Mouse (Mus musculus) macrophage (primary cell): ENCODE results near the gene Plxna4. TPM values are rescaled to one million over a fixed set of nuclear protein-coding genes. Genes with fewer than 3 reads are reported as not detected.

ENCODE experiments used
- H3K27ac ChIP-seq: fragments of 350-480 bp; formaldehyde crosslinking; 2 replicates; pipeline ENCODE4 v1.9.0; 2021
- H3K36me3 ChIP-seq: fragments of 350-480 bp; formaldehyde crosslinking; 2 replicates; pipeline ENCODE4 v1.9.0; 2021; ENCODE audit errors: inconsistent target
- H3K4me3 ChIP-seq: fragments of 350-480 bp; formaldehyde crosslinking; 2 replicates; pipeline ENCODE4 v1.9.0; 2021; ENCODE audit errors: inconsistent target
- H3K79me2 ChIP-seq: fragments of 350-480 bp; formaldehyde crosslinking; 2 replicates; pipeline ENCODE4 v1.9.0; 2021; ENCODE audit errors: inconsistent target
- WGBS: methylation state at CpG from one replicate; pipeline ENCODE4 v1.1.7; 2026; ENCODE audit warnings: inconsistent platforms; ENCODE audit not compliant: missing documents; 5-methylcytosine and 5-hydroxymethylcytosine counted together
- polyA plus RNA-seq: library from polyadenylated mRNA; stranded (reverse); fragments of 250-400 nt; gene quantifications from 3 replicates; pipeline ENCODE4 v1.2.4, GENCODE M21; 2018; ENCODE audit warnings: inconsistent platforms

The Plxna4 gene
- polyA plus RNA-seq, 1 experiment from 2014 or later = 0.23 TPM

DNA sequence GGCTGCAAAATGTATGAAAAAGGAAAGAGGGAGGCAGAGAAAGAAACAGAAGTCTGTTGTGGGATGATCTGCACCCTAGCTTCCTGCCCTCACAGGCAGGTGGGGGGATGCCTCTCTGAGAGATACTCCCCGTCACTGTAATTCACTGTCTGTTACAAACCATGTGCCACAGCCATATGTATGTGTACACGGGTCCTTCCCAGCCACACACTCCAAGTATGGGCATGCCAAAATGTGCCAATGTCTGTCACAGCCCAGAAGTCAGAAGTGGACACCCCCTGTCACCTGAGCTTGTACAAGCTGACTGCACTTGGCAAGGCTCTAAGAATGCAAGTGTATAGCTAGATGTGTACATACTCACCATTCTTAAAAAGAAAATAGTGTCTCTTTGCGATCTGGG, 2.8 kb downstream of the Plxna4 start:
- no peak overlapping the region for H3K4me3 ChIP-seq
- no peaks in the 10 kb centered on the region for H3K79me2 ChIP-seq
- H3K36me3 ChIP-seq = no peaks in the 10 kb centered on the region
- no peak overlapping the region for H3K27ac ChIP-seq
- WGBS = 86% methylated on average over 3 of the region's 3 CpGs

DNA sequence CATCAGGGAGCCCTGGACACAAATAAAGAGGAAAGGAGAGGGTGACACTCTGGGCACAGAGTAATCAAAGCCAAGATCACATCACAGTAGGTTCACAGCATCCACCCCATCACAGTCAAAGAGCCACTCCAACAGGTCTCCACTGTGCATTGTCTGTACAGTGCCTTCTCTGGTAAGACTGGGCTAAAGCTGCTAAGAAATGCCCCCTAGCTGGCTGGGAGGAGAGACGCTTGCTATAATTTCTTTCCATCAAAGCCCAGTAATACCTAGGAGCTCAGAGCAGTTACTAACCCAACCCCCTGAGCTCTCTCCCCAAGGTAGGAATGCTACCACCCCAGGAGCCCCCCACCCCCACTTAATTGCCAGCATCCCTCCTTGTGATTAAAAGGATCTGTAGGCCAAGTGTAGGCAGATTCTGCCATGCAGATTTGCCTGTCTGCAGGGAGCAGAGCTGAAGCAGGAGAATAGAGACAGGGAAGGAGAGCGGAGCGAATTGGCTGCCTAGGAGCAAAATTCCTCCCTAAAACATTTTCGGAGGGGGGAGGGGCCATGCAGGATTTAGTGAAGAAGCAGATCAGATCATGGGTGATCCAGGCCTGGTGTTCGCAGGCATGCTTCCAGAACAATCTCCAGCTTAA, 3.6 kb downstream of the Plxna4 start:
- Histone ChIP-seq H3K36me3 (no peaks in the 10 kb centered on the region), H3K4me3 (no peak overlapping the region), H3K79me2 (no peaks in the 10 kb centered on the region), H3K27ac (no peak overlapping the region)
- 77% methylated on average over 5 of the region's 5 CpGs for WGBS

DNA sequence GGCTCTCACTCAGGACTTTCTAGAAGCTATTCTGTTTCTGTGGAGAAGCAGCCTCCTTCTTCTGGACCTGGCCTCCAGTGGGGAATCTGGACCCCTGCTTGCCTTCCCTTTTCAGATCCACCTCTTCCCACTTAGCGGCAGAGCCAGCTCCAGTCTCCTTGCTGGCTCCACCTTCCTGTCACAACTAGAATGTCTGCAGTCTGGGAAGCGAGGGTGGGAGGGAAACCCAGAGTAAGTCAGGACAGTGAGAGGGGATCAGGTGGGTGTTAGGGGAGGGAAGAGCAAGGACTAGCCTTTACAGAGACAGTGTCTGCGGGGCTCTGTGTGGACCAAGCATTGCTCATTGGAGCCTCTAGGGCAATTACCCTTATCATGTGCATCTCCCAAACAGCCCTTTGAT, 4.4 kb downstream of the Plxna4 start:
- H3K4me3 ChIP-seq = no peak overlapping the region
- H3K79me2 ChIP-seq = no peaks in the 10 kb centered on the region
- no peaks in the 10 kb centered on the region for H3K36me3 ChIP-seq
- H3K27ac ChIP-seq = no peak overlapping the region
- WGBS = 96% methylated on average over 3 of the region's 3 CpGs

DNA sequence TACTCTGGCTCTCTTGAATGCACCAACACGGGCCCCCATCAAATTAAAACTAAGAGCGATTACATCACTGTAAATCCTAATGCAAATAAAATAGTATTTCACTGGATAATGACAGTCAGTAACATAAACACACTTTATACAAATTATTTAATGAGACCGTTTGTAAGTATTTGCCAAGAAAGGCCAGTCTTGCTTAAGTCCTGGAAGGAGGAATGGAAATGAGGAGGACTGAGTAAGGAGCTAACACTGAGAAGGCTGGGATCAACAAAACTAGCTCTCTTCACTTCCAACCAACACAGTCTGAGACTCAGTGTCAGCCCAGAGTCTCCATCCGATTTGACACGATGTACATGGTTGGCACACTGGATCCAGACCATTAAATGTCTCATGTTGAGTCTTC, 16.5 kb downstream of the Plxna4 start:
- Histone ChIP-seq H3K4me3 (no peak overlapping the region), H3K27ac (no peak overlapping the region), H3K79me2 (no peaks in the 10 kb centered on the region), H3K36me3 (no peaks in the 10 kb centered on the region)
- 82% methylated on average over 5 of the region's 5 CpGs for WGBS

DNA sequence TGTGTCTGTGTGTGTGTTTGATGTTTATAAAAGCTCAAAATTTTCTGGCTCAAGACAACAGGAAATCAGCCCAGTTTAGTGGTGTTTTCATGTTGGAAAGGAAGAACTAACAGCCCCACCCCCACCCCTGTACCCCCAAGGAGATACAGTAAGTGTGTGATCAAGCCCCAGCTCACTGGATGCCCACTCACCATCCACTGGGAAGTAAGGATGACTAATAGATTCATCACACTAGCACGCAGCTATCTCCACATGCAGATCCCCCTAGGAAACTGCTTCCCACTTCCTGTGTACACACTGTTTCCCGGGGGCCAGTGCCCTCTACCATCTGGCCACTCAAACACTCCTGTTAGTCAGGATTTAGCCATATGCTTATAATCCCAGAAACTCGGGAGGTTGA, 17.5 kb downstream of the Plxna4 start:
- Histone ChIP-seq H3K4me3 (no peak overlapping the region), H3K79me2 (no peaks in the 10 kb centered on the region), H3K27ac (no peak overlapping the region), H3K36me3 (no peaks in the 10 kb centered on the region)
- WGBS = 33% methylated on average over 3 of the region's 3 CpGs

DNA sequence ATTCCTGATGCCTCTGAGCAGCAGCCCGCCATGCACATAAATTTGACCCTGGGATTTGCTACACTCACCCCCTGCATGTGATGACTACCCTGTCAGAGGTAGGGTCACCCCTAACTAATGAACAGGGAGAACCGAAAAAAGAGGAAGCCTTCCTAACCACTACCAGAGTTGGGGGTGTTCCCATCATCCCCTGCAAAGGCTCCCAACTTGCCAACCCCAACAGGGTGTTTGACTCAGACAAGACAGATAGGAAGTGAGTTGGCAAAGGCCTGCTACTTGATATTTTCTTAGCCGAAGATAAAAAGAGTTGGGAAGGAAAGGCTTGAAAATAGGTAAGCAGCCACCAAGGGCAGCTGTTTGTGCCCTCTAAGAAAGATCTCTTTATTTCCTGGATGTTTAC, 18.1 kb downstream of the Plxna4 start:
- Histone ChIP-seq H3K36me3 (no peaks in the 10 kb centered on the region), H3K79me2 (no peaks in the 10 kb centered on the region), H3K4me3 (no peak overlapping the region), H3K27ac (no peak overlapping the region)
- 32% methylated on average over 3 of the region's 3 CpGs for WGBS

DNA sequence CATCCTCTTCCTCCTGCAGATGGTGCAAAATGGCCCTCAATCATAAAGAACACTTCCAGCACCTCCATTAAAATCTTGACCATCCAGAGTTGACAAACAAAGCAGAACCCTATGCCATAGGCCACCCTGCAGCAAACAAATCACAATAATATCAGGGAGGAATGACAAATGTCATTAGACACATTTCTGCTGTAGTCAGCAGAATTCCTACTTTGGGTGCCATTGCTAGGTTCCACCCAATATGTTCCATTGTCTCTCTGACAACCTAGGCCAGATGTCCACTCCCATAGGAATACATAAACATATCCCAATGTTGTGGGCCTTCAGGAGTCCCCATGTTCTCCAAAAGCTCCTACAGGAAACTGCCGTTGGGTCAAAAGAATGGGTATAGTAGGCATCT, 41.1 kb downstream of the Plxna4 start:
- Histone ChIP-seq H3K36me3 (no peaks in the 10 kb centered on the region), H3K4me3 (no peak overlapping the region), H3K79me2 (no peaks in the 10 kb centered on the region), H3K27ac (no peak overlapping the region)
- 92% methylated on average over 1 of the region's 1 CpGs for WGBS

DNA sequence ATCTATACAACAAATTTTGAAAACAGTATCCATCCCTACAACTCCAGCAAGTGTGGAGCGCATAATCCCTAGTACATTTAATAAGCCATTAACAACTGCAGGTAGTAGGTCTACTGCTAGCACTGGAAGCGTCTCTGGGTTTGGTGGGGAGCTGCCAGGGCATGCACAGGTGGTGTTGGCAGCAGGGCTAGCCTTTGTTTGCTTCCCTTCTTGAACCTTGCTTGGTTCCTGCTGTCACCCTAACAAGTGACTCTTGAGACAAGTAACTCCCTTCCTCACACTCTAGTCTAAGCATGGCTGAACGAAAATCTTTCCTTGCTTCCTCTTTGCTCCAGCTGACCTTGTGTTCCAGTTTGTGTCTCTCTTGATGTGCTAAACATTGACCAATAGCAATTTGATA, 44.0 kb downstream of the Plxna4 start:
- Histone ChIP-seq H3K36me3 (no peaks in the 10 kb centered on the region), H3K27ac (no peak overlapping the region), H3K79me2 (no peaks in the 10 kb centered on the region), H3K4me3 (no peak overlapping the region)
- 75% methylated on average over 3 of the region's 3 CpGs for WGBS

DNA sequence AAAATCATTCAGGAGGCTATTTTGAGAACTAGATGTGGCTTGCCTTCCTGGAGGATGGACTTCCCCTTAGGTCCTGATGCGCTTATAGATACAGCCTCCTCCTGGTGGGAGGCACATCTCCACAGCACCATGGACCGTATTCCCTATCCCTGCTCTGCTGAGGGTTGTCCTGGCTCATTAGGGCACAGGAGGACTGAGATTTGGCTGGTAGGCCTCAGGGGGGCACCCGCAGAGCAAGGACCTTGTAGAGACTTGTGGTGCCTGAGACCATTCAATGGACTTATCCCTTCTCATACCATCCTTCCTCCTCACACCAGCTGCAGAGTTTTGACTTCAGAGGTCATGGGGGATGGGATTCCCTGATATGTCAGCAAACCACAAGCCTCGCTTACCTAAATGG, 47.8 kb downstream of the Plxna4 start:
- Histone ChIP-seq H3K4me3 (no peak overlapping the region), H3K27ac (no peak overlapping the region), H3K36me3 (no peaks in the 10 kb centered on the region), H3K79me2 (no peaks in the 10 kb centered on the region)
- 91% methylated on average over 4 of the region's 4 CpGs for WGBS

DNA sequence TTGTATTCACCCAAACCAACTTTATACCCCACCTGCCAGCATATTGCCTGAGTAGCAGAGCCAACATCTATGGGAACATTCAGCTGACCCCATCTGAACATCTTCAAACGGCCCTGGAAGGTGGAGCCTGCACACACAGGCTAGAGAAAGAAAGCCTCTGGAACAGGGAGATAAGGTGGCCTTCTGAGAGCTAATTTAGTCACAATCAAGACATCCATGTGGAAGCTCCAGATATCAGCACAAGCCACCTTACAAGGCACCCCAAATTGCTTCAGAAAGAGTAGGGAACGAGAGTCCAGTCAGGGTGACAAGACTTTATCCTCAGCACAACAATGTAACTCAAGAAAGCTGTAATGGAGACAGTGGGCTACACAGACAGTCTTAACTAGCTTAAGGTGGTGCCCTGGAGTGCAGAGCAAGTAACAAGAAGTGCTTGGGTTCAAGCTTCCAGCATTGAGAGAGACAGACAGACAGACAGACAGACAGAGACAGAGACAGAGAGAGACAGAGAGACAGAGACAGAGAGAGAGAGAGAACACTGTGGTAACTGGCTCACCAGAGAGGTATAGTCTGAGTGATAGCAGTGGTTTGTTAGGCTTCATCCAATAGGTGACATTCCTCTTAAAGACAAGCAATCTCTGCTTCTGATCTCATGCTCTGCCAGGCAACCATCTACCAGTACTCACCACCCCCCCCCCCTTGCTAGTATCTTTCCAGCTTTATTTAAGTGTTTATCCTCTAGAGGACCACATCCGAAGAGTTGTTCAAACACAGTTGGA, 53.8 kb downstream of the Plxna4 start:
- Histone ChIP-seq H3K27ac (no peak overlapping the region), H3K4me3 (no peak overlapping the region), H3K36me3 (no peaks in the 10 kb centered on the region), H3K79me2 (no peaks in the 10 kb centered on the region)
- 75% methylated on average over 3 of the region's 3 CpGs for WGBS

DNA sequence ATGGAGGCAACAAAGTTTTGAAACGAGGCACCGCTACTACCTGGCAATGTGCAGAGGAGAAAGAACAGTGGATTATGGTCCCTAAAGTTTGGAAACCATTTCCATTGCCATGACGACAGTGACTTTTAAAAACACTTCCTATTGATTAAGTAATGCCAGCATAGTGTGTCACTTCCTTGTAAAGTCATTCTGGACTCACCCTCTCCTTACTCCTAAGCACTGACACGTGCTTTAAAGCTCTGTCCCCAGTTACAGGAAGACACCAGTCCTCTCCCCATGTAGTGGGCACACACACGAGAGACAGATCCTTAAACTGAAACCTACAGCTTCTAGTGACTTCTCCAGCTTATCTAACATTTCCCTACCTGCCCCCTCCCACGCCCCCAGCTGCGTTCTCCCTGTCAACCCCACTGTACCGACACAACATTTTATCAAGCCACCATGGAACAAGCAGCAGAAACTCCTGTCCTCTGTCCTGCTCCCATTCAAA, 59.9 kb downstream of the Plxna4 start:
- WGBS = 70% methylated on average over 8 of the region's 8 CpGs
- no peak overlapping the region for H3K4me3 ChIP-seq

DNA sequence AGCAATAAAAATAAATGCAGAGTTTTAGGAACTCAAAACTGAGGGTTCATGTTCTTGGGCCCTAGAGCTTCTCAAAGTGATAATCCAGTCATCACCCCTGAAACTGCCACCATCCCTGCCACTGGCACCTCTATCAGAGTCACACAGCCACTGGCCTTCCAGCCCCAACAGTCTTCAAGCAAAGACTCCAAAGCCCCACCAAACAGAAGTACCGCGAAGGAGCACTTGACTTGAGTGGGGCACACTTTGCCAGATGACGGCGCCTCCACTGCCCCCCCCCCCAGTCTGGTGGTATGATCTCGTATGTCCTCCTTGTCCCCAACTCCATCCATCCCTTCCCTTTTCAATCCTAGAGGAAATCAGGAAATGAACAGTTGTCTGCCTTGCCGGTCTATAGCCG, 60.5 kb downstream of the Plxna4 start:
- H3K79me2 ChIP-seq = no peaks in the 10 kb centered on the region
- no peaks in the 10 kb centered on the region for H3K36me3 ChIP-seq
- H3K4me3 ChIP-seq = no peak overlapping the region
- 94% methylated on average over 7 of the region's 7 CpGs for WGBS
- no peak overlapping the region for H3K27ac ChIP-seq

More for the DNA sequence above, 59.9 kb downstream of the Plxna4 start:
- no peaks in the 10 kb centered on the region for H3K79me2 ChIP-seq
- H3K27ac ChIP-seq = no peak overlapping the region
- no peaks in the 10 kb centered on the region for H3K36me3 ChIP-seq

DNA sequence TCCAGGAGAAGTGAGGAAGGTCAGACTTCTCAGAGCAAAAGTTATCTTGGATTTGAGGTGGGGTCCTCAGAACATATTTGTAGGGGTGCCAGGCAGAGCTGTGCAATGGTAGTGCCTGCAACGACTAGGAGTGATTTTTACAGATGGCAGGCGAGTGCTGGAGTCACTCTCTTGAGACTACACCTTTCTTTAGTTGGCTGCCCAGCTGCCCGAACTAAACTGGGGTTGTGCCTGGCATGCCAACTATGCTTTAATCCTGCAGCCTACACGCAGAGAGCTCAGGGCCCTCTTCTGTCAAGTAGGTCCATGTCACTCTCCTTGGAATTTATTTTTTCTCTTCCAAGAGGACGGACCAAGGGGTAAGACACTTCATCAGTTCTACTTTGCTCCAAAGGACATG, 61.2 kb downstream of the Plxna4 start:
- no peaks in the 10 kb centered on the region for H3K36me3 ChIP-seq
- 89% methylated on average over 5 of the region's 5 CpGs for WGBS
- H3K27ac ChIP-seq = no peak overlapping the region
- H3K79me2 ChIP-seq = no peaks in the 10 kb centered on the region
- H3K4me3 ChIP-seq = no peak overlapping the region

DNA sequence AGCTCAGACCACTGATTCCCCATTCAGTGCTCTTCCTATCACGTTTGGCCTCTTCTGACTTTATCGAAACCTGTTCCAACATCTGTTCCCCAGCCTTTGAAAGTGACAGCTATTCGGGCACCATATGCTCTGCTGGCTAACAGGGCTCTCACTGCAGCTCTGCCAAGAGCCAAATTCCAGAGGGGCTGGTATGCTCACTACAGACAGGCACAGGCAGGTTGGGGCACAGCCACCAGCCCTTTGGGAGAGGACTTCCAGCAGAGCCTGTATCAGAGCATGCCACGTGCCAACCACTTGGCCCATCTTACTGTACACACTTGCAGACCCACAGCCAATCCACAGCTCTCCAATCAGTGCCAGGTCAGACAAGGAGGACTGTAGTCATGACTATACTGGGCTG, 67.9 kb downstream of the Plxna4 start:
- no peak overlapping the region for H3K4me3 ChIP-seq
- no peaks in the 10 kb centered on the region for H3K36me3 ChIP-seq
- H3K27ac ChIP-seq = no peak overlapping the region
- H3K79me2 ChIP-seq = no peaks in the 10 kb centered on the region
- WGBS = 91% methylated on average over 4 of the region's 4 CpGs

DNA sequence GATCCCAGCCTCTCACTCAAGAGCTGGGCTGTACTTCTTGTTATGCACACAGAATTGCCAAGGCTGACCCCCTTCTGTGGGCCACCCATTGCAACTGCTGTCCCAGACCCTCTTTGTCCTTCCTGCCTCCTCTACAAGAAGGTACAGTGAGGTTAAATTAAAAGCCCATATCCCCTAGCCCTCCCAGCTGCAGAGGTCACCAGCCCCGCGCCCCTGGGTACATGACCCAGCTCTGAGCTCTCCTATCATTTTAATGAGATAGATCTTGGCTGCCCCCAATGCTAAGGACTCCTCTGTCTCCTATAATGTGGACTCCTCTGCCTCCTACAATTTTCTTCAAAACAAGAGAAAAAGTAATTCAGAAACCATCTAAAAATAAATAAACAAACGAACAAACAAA, 69.4 kb downstream of the Plxna4 start:
- 92% methylated on average over 3 of the region's 3 CpGs for WGBS
- H3K27ac ChIP-seq = no peak overlapping the region
- H3K79me2 ChIP-seq = no peaks in the 10 kb centered on the region
- no peak overlapping the region for H3K4me3 ChIP-seq
- H3K36me3 ChIP-seq = no peaks in the 10 kb centered on the region
